Mouse (Mus musculus) limb, embryonic 10.5 days (tissue): ENCODE results near the gene Xlr4b. TPM values are rescaled to one million over a fixed set of nuclear protein-coding genes. Genes with fewer than 3 reads are reported as not detected.

Source experiments
- polyA plus RNA-seq: library from polyadenylated mRNA; unstranded; fragments of >200 nt; fragmentation: Nextera tagmentation; extraction: Ambion mirVana; gene quantifications from 2 replicates; pipeline ENCODE4 v1.2.1, GENCODE M21; 2016

Gene Xlr4b
- polyA plus RNA-seq, 1 experiment from 2014 or later = 0.18 TPM

Other genes starting within 250 kb of the Xlr4b start
- 2.5 and 3.9 TPM in 2 replicates for gene Zfp185, start 227.0 kb upstream of the Xlr4b start, polyA plus RNA-seq
- not detected in 2 replicates for gene Pnma5, start 177.2 kb upstream of the Xlr4b start, polyA plus RNA-seq
- 0.10 and 0.11 TPM in 2 replicates for gene Pnma3, start 149.5 kb upstream of the Xlr4b start, polyA plus RNA-seq
- gene Xlr4a, start 131.9 kb upstream of the Xlr4b start, polyA plus RNA-seq = 0.39 and 1.5 TPM in 2 replicates
- 2.1 and 2.5 TPM in 2 replicates for gene Xlr3a, start 117.2 kb upstream of the Xlr4b start, polyA plus RNA-seq
- not detected in 2 replicates for gene Gm14685, start 97.3 kb upstream of the Xlr4b start, polyA plus RNA-seq
- not detected in 2 replicates for gene Xlr5b, start 65.5 kb upstream of the Xlr4b start, polyA plus RNA-seq
- gene DXBay18, start 64.9 kb upstream of the Xlr4b start, polyA plus RNA-seq = not detected in 2 replicates
- gene Spin2d, start 37.3 kb upstream of the Xlr4b start, polyA plus RNA-seq = not detected in 2 replicates
- gene Xlr3b, start 22.1 kb upstream of the Xlr4b start, polyA plus RNA-seq = 9.5 and 11.9 TPM in 2 replicates
- gene F8a, start 14.0 kb downstream of the Xlr4b start, polyA plus RNA-seq = 6.4 and 8.2 TPM in 2 replicates
- gene Xlr4c, start 28.8 kb downstream of the Xlr4b start, polyA plus RNA-seq = 0.49 TPM in 1 of 2 replicates, not detected in the other
- 0.16 and 0.26 TPM in 2 replicates for gene Xlr3c, start 51.1 kb downstream of the Xlr4b start, polyA plus RNA-seq
- gene Xlr5a, start 78.6 kb downstream of the Xlr4b start, polyA plus RNA-seq = not detected in 2 replicates
- not detected in 2 replicates for gene Xlr5c, start 78.6 kb downstream of the Xlr4b start, polyA plus RNA-seq
- gene Gm45015, start 122.5 kb downstream of the Xlr4b start, polyA plus RNA-seq = not detected in 2 replicates
- gene Zfp275, start 128.3 kb downstream of the Xlr4b start, polyA plus RNA-seq = 19.9 and 22.6 TPM in 2 replicates
- gene Gm18336, start 184.4 kb downstream of the Xlr4b start, polyA plus RNA-seq = not detected in 2 replicates
- gene Zfp92, start 196.8 kb downstream of the Xlr4b start, polyA plus RNA-seq = 0.08 and 0.24 TPM in 2 replicates
- gene Trex2, start 221.0 kb downstream of the Xlr4b start, polyA plus RNA-seq = not detected in 2 replicates
- gene Haus7, start 244.7 kb downstream of the Xlr4b start, polyA plus RNA-seq = 98.4 and 102 TPM in 2 replicates